Mouse (Mus musculus): ENCODE results near the gene Omp. TPM values are rescaled to one million over a fixed set of nuclear protein-coding genes. Genes with fewer than 3 reads are reported as not detected.

Gene Omp
- polyA plus RNA-seq, 1 experiment: not detected

- no peak overlapping the region for H3K27ac ChIP-seq (ENCODE audit: insufficient read depth, low read depth, low read length)
- H3K4me3 ChIP-seq (ENCODE audit: insufficient read depth, low read depth, low read length): no peak overlapping the region
- TF ChIP-seq POLR2A (IDR thresholded peaks at IDR 0.05; ENCODE audit: insufficient read depth, low read depth, low read length) (no peak), CTCF (IDR thresholded peaks at IDR 0.05; ENCODE audit: insufficient read depth, low read depth, low read length) (no peak)
- H3K4me1 ChIP-seq (ENCODE audit: control insufficient read depth, insufficient read depth, low read length): no peaks in the 10 kb centered on the region
- WGBS: 40% methylated on average over 8 of the region's 8 CpGs
These were observed 41.3 kb upstream of the Omp start for GRCm38 (mm10) chr7:98186637-98187036.

- TF ChIP-seq POLR2A (IDR thresholded peaks at IDR 0.05; ENCODE audit: insufficient read depth, low read depth, low read length) (no peak), CTCF (IDR thresholded peaks at IDR 0.05; ENCODE audit: insufficient read depth, low read depth, low read length) (no peak)
- 41% methylated on average over 6 of the region's 6 CpGs for WGBS
- H3K27ac ChIP-seq (ENCODE audit: insufficient read depth, low read depth, low read length): no peak overlapping the region
- no peak overlapping the region for H3K4me3 ChIP-seq (ENCODE audit: insufficient read depth, low read depth, low read length)
- H3K4me1 ChIP-seq (ENCODE audit: control insufficient read depth, insufficient read depth, low read length): no peaks in the 10 kb centered on the region
These were observed 40.0 kb upstream of the Omp start for GRCm38 (mm10) chr7:98185326-98185725.

GRCm38 (mm10) chr7:98178560-98179231 is 33.4 kb upstream of the Omp start:
- 99% methylated on average over 5 of the region's 5 CpGs for WGBS
- Histone ChIP-seq H3K4me1 (ENCODE audit: control insufficient read depth, insufficient read depth, low read length) (peaks cover 20% of the 10 kb centered on the region), H3K27ac (ENCODE audit: insufficient read depth, low read depth, low read length) (no peak overlapping the region), H3K4me3 (ENCODE audit: insufficient read depth, low read depth, low read length) (peak overlapping the region; percentile 88)
- TF ChIP-seq POLR2A (IDR thresholded peaks at IDR 0.05; ENCODE audit: insufficient read depth, low read depth, low read length): no peak
- TF ChIP-seq CTCF (IDR thresholded peaks at IDR 0.05; ENCODE audit: insufficient read depth, low read depth, low read length): no peak

- Histone ChIP-seq H3K4me3 (ENCODE audit: insufficient read depth, low read depth, low read length) (peak within 1 kb of the TSS; percentile 88), H3K27ac (ENCODE audit: insufficient read depth, low read depth, low read length) (no peak within 1 kb of the TSS), H3K4me1 (ENCODE audit: control insufficient read depth, insufficient read depth, low read length) (peaks cover 20% of the 10 kb centered on the region)
- WGBS: 1% methylated on average over 42 of the region's 44 CpGs
- TF ChIP-seq CTCF (IDR thresholded peaks at IDR 0.05; ENCODE audit: insufficient read depth, low read depth, low read length) (peak; percentile 73), POLR2A (IDR thresholded peaks at IDR 0.05; ENCODE audit: insufficient read depth, low read depth, low read length) (0 out of 2 replicates have a peak, but pooled peaks have one; percentile 8)
These were observed 32.7 kb upstream of the Omp start, which contains the start of gene Capn5 for GRCm38 (mm10) chr7:98177929-98178559. Gene Capn5, minus strand, starts transcription at chr7:98178274.

GRCm38 (mm10) chr7:98177566-98177928 is 32.2 kb upstream of the Omp start:
- TF ChIP-seq CTCF (IDR thresholded peaks at IDR 0.05; ENCODE audit: insufficient read depth, low read depth, low read length) (no peak), POLR2A (IDR thresholded peaks at IDR 0.05; ENCODE audit: insufficient read depth, low read depth, low read length) (no peak)
- Histone ChIP-seq H3K4me1 (ENCODE audit: control insufficient read depth, insufficient read depth, low read length) (peaks cover 20% of the 10 kb centered on the region), H3K4me3 (ENCODE audit: insufficient read depth, low read depth, low read length) (peak overlapping the region; percentile 88), H3K27ac (ENCODE audit: insufficient read depth, low read depth, low read length) (no peak overlapping the region)
- WGBS: 4% methylated on average over 9 of the region's 9 CpGs

GRCm38 (mm10) chr7:98177071-98177485 is 31.8 kb upstream of the Omp start:
- peaks cover 20% of the 10 kb centered on the region for H3K4me1 ChIP-seq (ENCODE audit: control insufficient read depth, insufficient read depth, low read length)
- H3K27ac ChIP-seq (ENCODE audit: insufficient read depth, low read depth, low read length): no peak overlapping the region
- H3K4me3 ChIP-seq (ENCODE audit: insufficient read depth, low read depth, low read length): no peak overlapping the region
- TF ChIP-seq CTCF (IDR thresholded peaks at IDR 0.05; ENCODE audit: insufficient read depth, low read depth, low read length) (no peak), POLR2A (IDR thresholded peaks at IDR 0.05; ENCODE audit: insufficient read depth, low read depth, low read length) (no peak)
- 61% methylated on average over 2 of the region's 2 CpGs for WGBS

GRCm38 (mm10) chr7:98176322-98177070 is 31.2 kb upstream of the Omp start:
- Histone ChIP-seq H3K4me3 (ENCODE audit: insufficient read depth, low read depth, low read length) (no peak overlapping the region), H3K27ac (ENCODE audit: insufficient read depth, low read depth, low read length) (no peak overlapping the region), H3K4me1 (ENCODE audit: control insufficient read depth, insufficient read depth, low read length) (peaks cover 25% of the 10 kb centered on the region)
- TF ChIP-seq CTCF (IDR thresholded peaks at IDR 0.05; ENCODE audit: insufficient read depth, low read depth, low read length) (no peak), POLR2A (IDR thresholded peaks at IDR 0.05; ENCODE audit: insufficient read depth, low read depth, low read length) (no peak)
- 86% methylated on average over 8 of the region's 8 CpGs for WGBS

- 89% methylated on average over 4 of the region's 4 CpGs for WGBS
- no peak overlapping the region for H3K27ac ChIP-seq (ENCODE audit: insufficient read depth, low read depth, low read length)
- no peak overlapping the region for H3K4me3 ChIP-seq (ENCODE audit: insufficient read depth, low read depth, low read length)
- H3K4me1 ChIP-seq (ENCODE audit: control insufficient read depth, insufficient read depth, low read length): peaks cover 33% of the 10 kb centered on the region
- TF ChIP-seq CTCF (IDR thresholded peaks at IDR 0.05; ENCODE audit: insufficient read depth, low read depth, low read length) (no peak), POLR2A (IDR thresholded peaks at IDR 0.05; ENCODE audit: insufficient read depth, low read depth, low read length) (no peak)
These were observed 29.8 kb upstream of the Omp start for GRCm38 (mm10) chr7:98174883-98175755.

Measured in olfactory bulb, adult 2 months (tissue).